Mouse (Mus musculus): ENCODE results near the gene Plxdc1. TPM values are rescaled to one million over a fixed set of nuclear protein-coding genes. Genes with fewer than 3 reads are reported as not detected.

Plxdc1 gene
- total RNA-seq (2021): 1 to 10 TPM; 2.1 to 2.4 TPM

DNA sequence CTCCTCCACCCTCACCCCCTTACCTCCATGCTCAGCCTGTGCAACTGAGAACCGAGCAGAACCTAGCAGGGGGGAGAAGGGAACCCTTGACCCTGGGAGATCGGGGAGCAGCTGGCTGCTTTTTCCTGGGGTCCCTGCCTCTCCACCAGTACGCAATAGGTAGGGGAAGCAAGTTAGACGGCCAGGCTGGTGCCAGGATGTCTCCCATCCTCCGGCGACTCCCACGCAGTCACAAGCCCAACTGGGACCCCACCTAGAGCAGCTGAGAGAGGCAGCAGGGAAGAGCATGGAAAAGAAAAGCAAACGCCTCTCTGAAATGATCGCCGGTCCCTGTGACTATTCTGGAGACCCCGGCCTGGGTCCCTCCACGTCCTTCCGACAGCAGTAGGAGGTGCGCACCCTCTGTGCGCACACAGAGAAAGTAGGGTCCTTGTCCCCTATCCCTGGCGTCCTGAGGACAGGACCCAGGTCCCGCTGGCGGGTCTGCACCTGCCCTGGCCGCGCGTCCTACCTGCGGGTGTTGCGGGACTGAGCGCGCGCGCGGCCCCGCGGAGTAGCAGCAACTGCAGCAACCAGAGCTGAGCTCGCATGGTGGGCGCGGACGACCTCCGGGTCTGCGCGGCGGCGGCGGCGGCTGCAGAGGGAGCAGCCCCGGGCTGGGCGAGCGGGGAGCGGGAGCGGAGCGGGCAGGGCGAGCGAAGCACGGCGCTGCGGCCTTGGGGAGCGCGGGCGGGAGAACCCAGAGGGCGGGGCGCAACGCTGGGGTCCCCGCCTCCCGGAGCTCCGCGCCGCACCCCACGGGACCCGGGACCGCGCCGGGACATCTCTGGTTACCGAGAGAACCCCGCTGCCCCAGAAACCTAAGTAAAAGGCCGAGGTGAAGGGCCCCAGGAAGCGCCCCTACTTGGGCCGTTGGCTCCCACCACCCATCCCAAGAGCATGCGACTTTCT is at the start of gene Plxdc1:
Gene Plxdc1 (minus strand): TSS at position 718 of the 951 bp plus-strand sequence.
- DNase-seq: no peak
- intact Hi-C loops (cut with DNase I): loop anchor here (5.0 kb wide), 3 partner anchors 84 to 204 kb away; partner anchors contain the start of genes Lasp1 and Rpl23

DNA sequence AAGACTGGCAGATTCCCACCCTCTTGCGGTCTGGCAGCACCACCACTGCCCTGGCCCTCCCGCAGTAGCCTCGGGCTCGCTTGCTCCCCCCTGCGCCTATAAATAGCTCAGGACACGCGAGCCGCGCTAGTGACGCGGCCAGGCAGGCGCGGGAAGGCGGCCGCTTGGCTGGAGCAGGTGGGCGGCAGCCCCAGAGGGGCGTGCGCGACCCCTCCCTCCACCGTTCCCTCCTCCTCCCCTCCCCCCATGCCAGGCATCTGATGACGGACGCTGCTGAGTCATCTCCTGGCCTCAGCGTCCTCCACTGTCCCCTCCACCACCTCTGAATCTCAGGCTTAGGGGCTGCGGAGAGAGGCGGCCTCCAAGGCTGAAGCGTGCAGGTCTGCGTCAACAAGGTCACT is 49.7 kb upstream of the Plxdc1 start:
- peak; percentile 68 for DNase-seq
- intact Hi-C loops (cut with DNase I): no loop called here

DNA sequence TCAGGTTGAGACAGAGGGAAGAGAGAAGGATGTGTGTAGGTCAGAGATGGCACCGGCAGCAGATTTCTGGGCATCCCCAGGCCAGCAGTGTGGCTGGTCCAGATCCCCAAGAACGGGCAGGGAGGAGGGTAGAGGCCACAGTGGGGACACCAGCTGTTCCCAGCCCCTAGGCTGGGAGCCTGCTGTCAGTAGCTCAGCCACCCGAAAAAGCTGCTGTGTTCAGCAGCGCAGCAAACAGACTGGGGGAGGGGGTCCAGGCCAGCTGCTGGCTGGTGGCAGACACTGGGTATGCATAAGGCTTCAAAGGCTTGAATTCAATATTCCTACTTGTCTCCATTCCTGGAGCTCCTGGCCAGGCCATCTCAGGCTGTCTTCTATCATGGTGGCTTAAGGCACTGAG is 48.6 kb upstream of the Plxdc1 start:
- peak; percentile 87 for DNase-seq
- intact Hi-C loops (cut with DNase I): no loop called here

GRCm38 (mm10) chr11:98034061-98034460 is 47.8 kb upstream of the Plxdc1 start:
- DNase-seq: no peak
- intact Hi-C loops (cut with DNase I): no loop called here

DNA sequence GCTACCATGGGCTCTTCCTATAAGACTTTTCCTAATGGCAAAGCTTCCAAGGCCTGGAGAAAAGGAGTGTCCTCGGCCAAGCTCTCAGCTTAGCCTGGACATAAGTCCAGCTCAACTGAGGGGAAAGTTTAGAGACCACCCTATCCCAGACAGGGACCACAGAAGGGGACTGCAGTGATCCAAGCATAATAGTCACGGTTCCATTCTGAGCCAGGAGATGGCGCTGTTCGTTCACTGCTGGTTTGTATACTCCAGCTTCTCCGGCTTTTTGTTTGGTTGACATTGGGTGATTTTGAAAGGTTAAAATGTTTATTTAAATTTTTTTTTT is 45.2 kb upstream of the Plxdc1 start:
- intact Hi-C loops (cut with DNase I): loop anchor here (2.0 kb wide), 1 partner anchor 43 kb away; no protein-coding TSS in a partner anchor
- peak; percentile 82 for DNase-seq

DNA sequence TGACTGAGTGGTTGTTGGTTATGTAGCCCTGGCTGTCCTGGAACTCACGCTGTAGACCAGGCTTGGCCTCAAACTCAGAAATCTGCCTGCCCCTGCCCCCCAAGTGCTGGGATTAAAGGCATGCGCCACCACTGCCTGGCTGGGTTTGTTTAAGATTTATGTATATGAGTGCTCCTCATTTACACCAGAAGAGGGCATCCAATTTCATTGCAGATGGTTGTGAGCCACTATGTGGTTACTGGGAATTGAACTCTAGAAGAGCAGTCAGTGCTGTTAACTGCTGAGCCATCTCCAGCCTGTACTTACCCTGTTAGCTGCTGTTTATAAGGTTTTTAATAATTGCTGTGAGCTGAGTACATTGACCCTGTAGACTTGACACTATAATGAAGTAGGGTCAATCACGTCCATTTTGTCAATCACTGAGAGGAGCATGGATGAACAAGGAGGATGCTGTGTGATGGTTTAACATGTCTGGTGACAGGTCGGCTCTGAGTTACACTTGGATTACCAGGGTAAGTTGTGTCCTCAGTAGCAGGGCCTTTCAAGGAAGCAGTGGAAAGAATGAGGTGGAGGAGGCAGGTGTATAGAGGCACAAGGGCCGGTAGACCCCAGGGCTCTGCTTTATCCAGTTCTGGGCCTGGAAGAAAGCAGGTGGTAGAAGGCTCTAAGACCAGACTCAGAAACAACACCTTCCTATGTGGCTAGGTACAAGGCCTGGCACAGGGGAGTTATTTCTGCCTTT is 44.6 kb upstream of the Plxdc1 start:
- no peak for DNase-seq
- intact Hi-C loops (cut with DNase I): loop anchor here (2.0 kb wide), 1 partner anchor 44 kb away; no protein-coding TSS in a partner anchor

GRCm38 (mm10) chr11:98027785-98028184 is 41.5 kb upstream of the Plxdc1 start:
- intact Hi-C loops (cut with DNase I): no loop called here
- DNase-seq: no peak

DNA sequence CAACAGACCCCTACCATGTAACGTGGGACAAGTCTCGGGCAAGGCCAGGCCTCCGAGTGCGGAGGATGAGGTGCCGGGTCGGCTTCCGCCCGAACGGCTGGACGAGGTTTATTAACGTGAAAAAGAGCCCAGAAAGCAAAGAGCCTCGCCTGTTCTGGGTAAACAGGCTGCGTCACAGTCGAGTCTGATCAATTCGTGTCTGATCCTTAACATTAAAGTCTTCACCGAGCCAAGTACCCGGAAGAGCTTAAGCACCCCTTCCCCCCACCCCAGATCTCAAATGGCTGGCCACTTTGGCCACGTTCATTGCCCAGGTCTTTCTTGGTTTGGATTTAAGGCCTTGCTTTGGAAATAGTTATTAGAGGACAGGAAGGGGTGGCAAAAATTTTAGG is 41.0 kb upstream of the Plxdc1 start:
- DNase-seq: no peak
- intact Hi-C loops (cut with DNase I): no loop called here

GRCm38 (mm10) chr11:98026570-98027296 is 40.5 kb upstream of the Plxdc1 start, which contains the start of gene Rpl19:
Gene Rpl19 (plus strand): TSS chr11:98026710.
- peak; percentile 95 for DNase-seq
- intact Hi-C loops (cut with DNase I): no loop called here

DNA sequence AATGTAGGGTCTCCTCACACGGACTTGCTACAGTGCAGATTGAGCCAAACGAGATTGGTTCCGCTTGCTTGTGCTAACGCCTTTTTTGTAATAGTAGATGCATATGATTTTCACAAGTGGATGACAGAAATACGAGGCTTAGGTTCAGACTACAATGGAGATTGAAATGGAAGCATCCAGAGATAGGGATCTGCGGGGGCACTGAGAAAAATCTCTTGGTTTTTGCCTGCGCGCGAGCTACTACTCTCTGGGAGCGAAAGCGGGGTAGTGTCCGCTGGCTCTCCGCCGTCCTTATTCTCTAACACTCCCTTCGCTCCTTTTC is 40.0 kb upstream of the Plxdc1 start:
- DNase-seq: no peak
- intact Hi-C loops (cut with DNase I): no loop called here

GRCm38 (mm10) chr11:98024516-98024915 is 38.3 kb upstream of the Plxdc1 start:
- intact Hi-C loops (cut with DNase I): no loop called here

GRCm38 (mm10) chr11:98022555-98023371 is 36.5 kb upstream of the Plxdc1 start, which contains the start of gene Cacnb1:
Gene Cacnb1 (minus strand): TSS chr11:98023034.
- DNase-seq: peak; percentile 86

More at GRCm38 (mm10) chr11:98024516-98024915, 38.3 kb upstream of the Plxdc1 start:
- no peak for DNase-seq

DNA sequence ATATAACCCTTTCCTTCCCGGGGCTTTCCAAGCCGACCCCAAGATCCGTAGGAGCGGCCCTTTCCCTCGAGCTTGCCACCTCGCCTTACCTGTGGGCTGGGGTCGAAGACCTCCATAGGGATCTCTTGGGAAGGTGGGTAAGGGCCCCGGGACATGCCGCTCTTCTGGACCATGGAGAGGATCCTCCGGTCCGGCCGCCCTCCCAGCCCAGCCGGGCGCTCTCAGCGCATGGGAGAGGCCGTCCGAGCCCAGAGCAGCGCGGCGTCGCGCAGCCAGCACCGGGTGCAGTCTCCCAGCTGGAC is 36.0 kb upstream of the Plxdc1 start:
- no peak for DNase-seq
- intact Hi-C loops (cut with DNase I): no loop called here

More at GRCm38 (mm10) chr11:98022555-98023371, 36.5 kb upstream of the Plxdc1 start, which contains the start of gene Cacnb1:
- intact Hi-C loops (cut with DNase I): no loop called here

- intact Hi-C loops (cut with DNase I): no loop called here
Observed at GRCm38 (mm10) chr11:98021565-98022252, 35.5 kb upstream of the Plxdc1 start.

GRCm38 (mm10) chr11:98021118-98021517 is 34.9 kb upstream of the Plxdc1 start:
- DNase-seq: no peak
- intact Hi-C loops (cut with DNase I): no loop called here

More at GRCm38 (mm10) chr11:98021565-98022252, 35.5 kb upstream of the Plxdc1 start:
- peak; percentile 61 for DNase-seq

- DNase-seq: no peak
- intact Hi-C loops (cut with DNase I): no loop called here
Observed at GRCm38 (mm10) chr11:98020710-98021109, 34.5 kb upstream of the Plxdc1 start.

- intact Hi-C loops (cut with DNase I): no loop called here
- no peak for DNase-seq
Observed at GRCm38 (mm10) chr11:98019883-98020610, 33.8 kb upstream of the Plxdc1 start.

DNA sequence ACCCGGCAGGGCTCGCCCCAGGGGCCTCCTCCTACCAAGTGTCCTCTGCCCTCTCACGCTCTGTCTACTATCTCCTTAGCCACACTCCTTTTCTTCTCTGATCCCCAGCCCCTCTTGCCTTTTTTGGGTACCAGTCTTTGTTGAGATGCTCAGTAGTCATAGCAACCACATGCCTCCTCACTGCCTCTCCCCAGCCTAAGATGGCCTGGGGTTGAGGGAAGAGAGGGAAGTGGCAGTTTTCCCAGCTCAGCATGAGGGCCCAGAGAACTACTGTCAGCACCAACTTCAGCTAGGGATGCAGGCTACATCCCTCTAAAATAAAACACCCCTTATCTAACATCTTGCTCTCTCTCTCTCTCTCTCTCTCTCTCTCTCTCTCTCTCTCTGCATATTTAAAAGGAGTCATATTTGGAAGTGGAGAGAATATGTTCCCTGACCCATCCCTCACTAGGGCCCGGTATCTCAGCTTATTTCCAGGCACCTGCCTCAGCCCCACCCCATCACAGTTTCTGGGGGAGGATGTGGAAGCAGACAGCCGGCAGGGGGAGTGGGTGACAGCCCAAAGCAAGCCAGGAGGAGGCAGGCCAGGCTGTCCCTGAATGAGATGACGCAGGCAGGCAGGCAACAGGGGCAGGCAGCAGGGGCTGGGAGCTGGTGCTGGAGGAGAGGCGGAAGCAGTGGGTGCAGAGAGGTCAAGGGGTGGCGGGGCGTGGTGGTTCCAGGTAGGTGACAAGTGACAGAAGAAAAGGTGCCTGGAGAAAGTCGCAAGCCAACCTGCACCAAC is 32.8 kb upstream of the Plxdc1 start:
- intact Hi-C loops (cut with DNase I): no loop called here
- DNase-seq: peak; percentile 55

Measured in left cerebral cortex, postnatal 4 days (tissue).